Mouse (Mus musculus) layer of hippocampus, postnatal 10 days (tissue): Measurements from ENCODE around the gene Apoa2. TPM values are rescaled to one million over a fixed set of nuclear protein-coding genes. Genes with fewer than 3 reads are reported as not detected.
A peak's percentile ranks its signal among the peaks of the same experiment; 100 is the strongest.

Experiments
- DNase-seq, 2 experiments: peaks; one replicate each; pipeline ENCODE4 v3.0.0; 2021; ENCODE audit warnings: low spot score in 2 of 2
- long read RNA-seq: library from polyadenylated mRNA; stranded (forward); transcript quantifications from one replicate; pipeline ENCODE4 v2.0.0, GENCODE M21; 2023
- total RNA-seq, 2 experiments: library from RNA; stranded (reverse); gene quantifications; 2 replicates each; pipeline ENCODE4 v1.2.3; 2021

Apoa2 gene
- 1 to 10 TPM; 2.1 to 4.6 TPM for total RNA-seq
- long read RNA-seq: 0 reads

DNA sequence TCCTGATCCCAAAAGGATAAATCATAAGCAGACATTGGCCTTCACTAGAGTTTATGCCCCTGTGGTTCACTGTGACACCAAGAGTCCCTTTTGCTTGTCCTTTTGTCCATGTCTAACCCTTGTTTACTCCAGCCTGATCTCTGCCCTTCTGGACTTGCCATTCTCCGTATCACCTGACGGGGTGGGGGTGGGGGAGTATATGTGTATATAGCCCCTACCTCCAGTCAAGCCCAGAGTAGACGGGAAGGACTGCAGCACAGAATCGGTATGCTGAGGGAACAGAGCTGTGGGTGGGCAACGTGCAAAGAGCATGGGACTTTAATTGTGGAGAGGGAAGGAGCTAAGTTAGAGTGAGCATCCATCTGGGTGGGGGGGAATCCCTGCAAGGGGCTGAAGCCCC, at the start of gene Apoa2:
Gene Apoa2 (plus strand): TSS at position 198 of the 400 bp plus-strand sequence.
- no peak for DNase-seq

DNA sequence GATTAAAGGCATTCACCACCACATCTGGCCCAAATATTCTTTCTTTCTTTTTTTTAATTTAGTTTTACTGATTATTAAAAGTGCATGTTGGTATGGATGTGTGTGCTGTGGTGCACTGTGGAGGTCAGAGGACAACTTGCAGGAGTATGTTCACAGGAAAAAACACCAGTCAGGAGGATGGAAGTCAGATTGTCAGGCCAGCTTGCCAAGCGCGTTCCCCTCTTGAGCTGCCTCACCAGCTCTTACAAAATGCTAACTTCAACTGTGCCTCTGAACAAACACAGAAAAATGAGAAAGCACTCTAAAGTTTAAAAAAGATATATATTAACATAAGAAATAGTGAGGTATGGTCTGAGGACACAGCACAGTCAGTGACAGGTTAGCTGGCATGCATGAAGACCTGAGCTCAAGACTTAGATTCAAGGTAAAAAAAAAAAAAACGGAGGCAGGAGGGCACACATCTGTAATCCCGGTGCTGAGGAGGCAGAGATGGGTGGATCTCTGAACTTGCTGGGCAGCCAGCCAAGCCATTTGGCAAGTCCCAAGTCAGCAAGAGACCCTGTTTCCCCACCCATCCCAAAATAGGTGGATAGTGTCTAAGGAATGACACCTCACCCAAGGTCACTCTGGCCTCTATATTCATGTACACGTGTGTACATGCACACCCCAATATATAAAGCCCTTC, 45.2 kb upstream of the Apoa2 start:
- no peak for DNase-seq

DNA sequence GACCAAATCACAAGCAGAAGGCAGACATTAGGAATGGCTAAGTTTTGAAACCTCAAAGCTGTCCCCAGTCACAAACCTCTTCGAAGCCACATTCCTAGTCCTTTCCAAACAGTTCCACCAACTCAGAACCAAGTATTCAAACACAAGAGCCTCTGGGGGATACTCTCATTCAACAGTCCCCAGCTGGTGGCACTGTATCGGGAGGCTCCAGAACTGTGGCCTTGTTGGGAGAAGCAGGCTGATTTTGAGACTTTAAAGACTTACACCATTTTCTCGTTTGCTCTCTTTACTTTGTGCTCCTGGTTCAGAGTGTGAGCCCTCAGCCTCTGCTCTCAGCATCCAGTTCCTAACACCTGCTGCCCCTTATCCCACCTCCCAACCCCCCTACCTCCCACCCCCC, 41.8 kb upstream of the Apoa2 start:
- no peak for DNase-seq

DNA sequence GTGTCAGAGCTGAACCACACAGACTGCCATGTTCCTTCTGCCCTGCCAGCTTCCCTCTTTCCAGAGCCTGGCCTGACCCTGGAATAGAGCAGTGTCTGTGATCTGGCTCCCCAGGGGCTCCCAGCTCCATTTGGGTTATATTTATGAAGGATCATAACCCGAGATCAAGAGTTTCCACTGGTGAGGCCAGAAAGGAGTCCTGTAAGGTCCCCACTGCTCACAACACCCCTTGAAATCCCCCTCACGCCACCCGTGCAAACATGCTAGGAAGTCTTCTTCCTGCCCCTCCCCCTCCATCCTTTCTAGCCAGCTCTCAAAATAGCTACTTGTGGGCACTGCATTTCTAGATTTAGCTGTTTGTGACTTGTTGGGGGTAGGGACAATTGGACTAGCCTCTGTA, 41.2 kb upstream of the Apoa2 start:
- no peak for DNase-seq

DNA sequence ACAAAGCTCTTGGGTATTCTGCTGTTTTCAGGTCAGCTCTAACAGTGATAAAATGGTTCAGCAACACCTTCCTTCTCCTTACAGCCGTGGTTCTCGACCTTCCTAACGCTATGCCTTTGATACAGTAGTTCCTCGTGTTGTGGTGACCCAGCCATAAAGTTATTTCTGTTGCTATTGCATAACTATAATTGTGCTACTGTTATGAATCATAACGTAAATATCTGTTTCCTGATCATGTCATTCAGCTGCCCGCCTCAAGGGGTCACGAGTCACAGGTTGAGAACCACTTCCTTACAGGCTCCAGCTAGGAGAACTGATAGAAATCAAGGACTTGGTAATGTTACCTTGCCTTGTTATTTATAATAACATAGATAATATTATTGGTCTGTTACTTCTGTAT, 40.5 kb upstream of the Apoa2 start:
- DNase-seq: no peak

DNA sequence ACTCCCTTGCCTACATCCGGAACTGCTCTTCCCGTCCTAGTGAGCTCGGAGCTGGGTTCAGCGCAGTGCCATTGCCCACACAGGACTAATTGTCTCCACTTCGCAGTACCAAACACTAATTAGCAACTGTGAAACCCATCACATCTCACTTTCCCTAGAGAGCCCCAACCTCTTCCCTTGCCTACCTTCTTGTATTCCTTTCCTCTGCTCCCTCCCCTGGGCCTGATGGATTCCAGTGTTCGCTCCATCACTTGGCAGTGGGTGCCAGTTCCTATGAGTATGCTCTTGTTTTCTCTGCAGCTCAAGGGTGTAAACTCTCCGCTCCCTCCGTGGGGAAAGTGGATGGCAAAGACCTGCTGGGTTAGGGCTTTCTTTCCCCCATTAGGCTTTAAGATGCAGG, 39.2 kb upstream of the Apoa2 start:
- DNase-seq: no peak

DNA sequence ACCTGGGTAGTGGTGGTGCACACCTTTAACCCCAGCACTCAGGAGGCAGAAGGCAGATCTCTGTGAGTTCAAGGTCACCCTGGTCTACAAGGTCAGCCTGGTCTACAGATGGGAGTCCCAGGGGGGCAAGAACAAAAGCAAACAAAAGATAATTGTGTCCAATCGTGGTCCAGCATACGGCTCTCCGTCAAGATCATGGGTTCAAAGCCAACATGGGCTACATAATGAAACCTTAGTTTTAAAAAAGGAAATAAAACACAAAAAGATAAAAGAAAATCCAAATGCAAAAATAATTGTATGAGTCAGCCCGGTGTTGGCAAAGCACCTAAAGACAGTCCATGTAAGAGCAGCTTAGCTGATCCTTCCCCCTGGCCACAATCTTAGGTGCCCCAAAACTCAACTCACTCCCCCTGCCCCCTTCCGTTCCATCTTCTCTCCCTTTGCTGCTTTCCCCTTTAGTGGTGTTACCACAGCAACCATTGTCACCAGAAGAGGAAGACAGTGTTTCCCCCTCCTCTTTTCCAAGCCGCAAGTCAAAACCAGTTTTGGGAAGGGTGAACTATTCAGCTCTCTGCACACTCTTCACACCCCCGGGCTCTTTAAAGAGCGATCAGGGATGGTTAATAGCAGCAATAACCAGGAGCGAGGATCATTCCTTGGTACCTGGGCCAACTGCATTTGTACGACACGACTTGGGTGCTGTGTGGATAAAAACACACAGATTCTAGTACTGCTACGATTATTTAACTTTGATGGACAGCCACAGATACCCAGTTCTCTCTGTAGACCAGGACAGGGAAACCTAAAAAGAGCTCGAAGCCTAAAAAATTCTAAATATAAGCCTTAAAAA, 36.8 kb upstream of the Apoa2 start:
- no peak for DNase-seq

DNA sequence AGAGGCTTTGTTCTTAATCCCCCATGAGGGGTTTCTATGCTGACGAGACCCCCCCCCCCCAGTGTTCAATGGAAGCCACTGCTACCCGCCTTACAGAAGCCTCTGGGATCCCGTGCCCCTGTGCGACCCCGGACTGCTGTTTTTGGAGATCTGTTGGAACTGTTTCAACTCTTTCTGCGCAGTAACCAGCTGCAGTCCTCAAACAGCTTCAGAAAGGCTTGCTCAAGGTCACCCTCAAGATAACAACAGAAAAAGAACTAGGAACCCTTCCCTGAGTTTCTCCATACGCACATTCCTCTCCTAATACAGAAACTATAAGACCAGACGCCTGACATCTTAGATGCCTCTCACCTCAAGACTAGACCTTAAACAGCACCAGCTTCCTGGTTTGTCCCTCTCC, 35.8 kb upstream of the Apoa2 start:
- DNase-seq: no peak

DNA sequence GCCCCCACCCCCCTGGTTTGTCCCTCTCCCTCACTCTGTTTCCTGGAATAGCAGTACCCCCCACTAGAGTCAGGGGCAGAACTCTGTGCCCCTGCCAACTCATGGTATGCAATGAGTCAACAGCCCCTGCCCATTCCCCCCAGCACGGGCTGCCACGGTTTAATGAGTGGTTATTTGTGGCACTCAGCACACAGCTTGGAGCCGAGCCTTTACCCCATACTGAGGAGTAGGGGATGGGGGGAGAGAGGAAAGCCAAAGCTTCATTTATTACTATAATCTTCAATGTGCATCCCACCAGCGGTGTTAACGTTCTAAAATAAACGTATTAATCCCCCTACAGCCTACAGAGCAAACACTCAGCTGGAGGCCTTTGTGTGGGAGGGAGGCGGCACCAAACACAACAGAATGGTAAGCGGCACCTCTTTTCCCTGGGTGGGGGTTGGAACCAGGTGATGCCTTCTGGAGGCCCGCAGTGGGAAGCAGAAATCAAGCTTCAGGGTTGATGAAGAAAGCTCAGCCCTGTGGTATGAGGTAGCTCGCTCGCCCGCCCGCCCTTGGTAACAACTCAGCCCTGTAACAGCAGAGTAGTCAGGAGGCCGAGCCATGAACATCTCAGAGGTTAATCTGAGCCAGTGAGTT, 35.3 kb upstream of the Apoa2 start:
- DNase-seq: no peak

DNA sequence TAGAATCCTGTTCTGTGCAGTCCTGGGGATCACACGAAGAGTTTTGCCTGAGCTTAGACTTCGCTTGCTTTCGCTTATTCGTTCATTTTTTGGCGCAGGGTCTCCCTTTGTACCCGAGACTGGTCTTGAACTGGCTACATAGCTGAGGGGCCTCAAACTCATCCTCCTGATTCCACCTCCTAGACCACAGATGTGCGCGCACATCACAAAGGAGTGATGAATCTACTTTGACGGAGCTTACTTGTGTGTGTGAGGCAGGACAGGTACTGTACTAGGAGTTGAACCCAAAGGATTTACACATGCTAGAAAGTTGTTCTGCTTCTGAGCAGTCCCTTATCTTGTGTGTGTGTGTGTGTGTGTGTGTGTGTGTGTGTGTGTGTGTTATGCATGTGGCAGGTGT, 34.0 kb upstream of the Apoa2 start:
- no peak for DNase-seq

DNA sequence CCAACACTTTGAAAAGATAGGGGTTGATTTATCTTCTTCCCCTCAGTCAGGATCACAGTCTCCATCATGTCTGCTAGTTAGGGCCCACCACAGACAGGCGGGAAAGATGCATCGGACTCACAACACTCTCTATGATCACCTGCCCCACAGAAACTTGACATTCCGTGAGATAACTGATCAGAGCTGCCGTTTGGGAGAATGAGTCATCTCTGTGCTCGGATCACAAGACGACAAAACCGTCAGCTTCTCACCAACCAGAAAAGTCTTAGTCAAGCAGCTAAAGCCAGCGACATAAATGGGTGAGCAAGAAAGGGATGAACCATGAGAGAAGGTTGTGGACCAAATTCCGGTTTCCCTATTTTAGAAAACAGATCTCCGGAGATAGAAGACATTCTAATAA, 32.6 kb upstream of the Apoa2 start:
- no peak for DNase-seq

DNA sequence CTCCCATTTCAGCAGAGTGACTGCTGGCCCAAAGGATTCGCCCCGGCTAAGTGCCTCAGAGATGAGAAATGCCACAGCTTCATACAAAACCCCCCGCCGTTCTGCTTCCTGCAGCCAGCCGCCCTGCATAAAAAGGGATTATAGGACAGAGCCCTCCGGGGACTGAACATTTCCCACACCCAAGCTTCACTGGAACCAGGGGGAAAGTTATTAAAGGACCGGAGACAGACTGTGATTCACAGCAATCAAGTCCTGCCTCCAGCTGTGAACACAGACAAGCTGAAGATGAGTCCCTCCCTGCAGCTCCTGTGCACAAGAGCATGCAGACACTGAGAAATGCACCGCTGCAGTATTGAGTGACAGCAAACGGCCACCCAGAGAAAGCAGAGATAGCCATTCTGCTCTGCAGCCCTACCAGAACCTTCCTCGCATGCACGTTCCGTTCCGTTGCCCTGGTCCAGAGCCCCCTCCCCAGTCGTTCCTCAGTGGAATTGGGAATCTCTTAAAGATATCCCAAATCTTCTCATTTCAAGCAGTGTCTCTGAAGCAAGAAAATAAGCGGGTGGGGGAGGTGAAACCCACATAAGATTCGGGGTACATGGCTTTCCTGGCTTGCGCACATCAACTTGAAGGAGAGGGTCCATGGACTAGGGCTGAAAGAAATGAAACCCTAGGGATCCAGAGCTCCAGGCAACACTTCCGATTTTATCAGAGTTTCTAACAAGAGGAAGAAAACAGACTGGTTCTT, 31.6 kb upstream of the Apoa2 start:
- no peak for DNase-seq

DNA sequence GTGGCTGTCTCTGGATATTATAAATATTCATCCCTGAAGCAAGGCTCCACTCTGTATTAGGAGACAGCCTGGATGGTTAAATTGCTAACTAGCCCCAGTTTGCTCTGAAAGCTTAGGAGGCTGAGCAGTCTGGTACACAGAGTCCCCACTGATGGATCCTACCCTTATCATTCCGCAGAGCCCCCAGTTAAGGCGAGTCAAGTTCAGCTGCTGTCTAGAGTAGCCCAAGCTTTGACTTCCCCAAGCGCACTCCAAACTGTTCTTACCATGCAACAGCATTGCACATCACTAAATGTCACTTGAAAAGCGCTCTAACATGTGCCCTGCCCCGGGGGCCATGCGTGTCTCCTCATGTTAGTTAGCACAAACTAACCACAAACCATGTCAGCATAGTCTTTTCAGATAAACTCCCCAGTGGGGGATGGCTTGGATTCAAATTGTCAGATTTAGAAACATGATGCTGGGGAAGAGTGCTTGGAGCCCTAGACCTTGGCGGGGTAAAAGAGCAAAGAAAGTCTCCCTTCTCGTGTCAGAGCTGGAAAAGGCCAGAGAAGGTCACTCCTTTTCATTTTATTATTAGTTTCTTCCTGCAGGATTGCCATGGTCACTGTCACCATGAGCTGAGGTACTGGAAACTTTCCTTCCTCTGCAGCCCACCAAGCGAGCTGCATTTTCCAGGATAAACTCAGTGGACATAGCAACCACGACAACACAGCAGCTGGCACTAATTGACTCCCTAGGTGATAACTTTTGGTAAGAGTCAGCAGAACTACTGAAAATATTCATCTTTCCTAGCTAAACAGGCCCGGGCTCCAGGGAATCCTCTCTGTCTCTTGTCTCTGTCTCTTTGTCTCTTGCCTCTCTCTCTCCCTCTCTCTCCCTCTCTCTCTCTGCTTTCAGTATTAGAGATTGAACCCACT, 30.7 kb upstream of the Apoa2 start:
- DNase-seq: no peak

DNA sequence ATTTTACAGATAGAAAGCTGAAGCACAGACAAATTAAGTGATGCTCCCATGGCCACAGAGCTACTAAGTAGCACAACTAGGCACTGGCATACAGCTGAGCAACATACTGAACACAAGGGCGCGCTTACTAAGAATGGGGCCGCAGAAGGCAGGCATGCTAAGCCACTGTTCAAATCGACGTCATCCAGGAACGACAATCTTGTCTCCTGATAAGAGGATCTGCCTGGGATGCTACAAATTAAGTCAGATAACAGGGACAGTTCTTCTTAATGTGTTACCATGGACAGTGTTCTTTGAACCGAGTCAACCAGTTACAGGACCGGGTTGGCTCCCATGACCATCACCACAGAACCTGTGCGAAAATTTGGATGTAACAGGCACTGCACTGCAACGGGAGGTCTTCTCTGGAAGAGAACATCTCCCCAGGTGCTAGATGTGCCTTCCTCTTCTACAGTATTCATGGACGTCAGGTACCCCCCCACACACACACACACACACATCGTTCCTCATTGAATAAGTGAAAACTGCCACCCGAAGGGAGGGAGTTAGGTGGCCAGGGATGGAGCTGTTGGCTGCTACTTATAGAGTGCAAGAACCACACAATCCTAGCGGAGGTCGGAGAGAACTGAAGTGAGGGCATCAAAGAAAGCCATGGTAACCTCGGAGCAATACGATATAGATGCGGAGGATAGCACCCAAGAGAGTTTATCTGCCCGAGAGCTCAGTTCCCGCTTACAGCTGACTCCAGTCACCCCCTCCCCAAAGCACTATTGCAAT, 29.6 kb upstream of the Apoa2 start:
- DNase-seq: no peak

DNA sequence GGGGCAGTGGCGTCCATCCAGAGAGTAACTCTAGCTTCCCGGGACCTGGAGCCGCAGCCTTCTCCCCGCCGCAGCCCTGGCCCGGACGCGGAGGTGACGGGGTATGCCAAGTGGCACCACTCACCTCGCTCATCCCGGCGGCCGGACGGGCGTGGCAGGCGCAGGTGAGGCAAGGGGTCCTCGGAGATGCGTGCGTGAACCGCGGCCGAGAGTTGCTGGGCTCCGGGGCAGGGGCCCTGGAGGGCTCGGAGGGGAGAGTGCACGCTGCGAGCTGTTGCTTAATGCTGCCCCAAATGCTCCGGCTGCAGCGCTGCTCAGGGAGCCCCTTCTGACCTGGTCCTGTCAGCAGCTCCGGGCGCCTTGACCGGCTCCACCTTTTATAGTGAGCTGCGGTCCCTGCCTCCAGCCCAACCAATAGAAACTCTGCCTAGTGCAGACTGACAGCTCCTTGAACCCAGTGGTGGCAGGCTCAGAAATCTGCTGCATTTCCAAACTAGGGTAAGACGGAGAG, 28.9 kb upstream of the Apoa2 start, which contains the start of gene Pcp4l1:
Gene Pcp4l1 (minus strand): TSS at position 382 of the 511 bp plus-strand sequence.
- peak; percentile 42 to 50 for DNase-seq

DNA sequence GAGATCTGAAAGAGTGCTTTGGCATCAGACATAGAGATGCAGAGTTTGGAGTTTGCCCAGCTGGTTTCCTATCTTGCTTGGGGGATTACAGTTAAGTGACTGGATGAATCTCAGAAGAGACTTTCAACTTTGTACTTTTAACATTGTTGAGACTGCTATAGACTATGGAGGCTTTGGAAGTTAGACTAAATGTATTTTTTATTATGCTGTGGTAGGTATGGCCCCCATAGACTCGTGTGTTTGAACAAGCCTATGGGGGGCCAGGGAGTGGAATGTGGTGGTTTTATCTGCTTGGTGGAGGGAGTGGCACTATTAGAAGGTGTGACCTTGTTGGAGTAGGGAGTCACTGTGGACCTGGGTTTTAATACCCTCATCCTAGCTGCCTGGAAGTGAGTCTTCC, 25.3 kb upstream of the Apoa2 start:
- DNase-seq: no peak

DNA sequence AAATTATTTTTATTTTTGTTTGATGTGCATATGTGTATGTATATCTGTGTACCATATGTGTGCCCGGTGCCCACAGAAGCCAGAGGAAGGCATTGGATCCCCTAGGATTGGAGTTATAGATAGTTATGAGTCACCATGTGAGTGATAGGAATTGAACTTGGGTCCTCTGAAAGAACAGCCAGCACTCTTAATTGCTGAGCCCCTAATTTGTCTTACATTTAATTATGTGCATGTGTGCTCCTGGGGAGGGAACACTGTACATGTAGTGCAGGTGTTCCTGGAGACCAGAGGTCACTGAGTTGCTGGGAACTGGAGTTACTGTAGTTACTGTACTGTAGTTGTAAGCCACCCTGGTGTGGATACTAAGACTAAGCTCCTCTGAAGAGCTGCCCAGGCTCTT, 24.1 kb upstream of the Apoa2 start:
- DNase-seq: no peak

DNA sequence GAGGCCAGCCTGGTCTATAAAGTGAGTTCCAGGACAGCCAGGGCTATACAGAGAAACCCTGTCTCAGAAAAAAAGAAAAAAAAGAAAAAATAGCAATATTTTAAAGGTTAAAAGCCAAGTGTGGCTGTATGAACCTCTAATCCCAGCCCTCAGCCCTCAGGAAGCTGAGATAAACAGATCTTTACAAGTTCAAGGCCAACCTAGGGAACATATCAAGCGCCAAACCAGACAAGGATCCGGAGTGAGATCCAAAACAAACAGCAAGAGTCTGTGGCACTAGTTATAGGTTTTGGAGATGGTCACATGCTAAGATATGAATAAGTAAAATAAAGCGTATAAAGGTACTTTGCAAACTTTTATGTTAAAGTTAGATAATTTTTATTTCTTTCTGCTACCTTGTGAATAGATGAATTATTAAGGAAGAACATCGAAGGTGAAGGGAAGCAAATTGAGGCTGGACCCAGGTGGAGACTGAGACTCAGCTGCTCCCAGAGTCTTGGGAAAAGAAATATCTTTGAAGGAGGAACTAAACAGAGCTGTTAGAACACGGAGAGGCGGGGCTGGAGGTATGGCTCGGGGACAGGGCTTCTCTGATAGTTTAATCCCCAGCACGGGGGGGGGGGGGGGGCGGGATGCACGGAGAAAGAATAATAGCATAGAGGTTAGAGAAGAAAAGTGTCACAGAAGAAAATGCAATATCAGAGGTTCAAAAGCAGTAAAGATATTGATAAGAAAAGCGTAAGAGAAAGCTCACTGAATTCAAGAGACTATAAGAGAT, 21.2 kb upstream of the Apoa2 start:
- DNase-seq: no peak

DNA sequence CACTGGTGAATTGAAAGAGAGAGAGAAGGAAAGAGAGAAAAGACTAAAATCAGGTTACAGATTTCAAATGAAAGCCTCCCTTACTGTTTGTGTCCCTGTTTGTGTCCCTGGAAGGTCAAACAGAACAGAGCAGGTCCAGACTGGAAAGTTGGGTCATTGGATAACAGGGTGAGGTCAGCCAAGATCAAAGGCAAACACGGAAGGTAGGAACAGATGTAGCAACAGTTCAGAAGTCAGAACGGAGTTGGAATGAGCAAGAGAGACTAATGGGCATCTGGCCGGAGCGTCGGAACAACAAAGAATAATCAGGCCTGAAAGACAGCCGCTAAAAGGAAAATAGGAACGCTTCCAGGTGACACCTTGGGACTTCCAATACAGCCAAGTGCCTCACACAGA, 20.6 kb upstream of the Apoa2 start:
- DNase-seq: no peak
